ENCODE assay signal across 9 mouse cellular contexts in the genomic region with DNA sequence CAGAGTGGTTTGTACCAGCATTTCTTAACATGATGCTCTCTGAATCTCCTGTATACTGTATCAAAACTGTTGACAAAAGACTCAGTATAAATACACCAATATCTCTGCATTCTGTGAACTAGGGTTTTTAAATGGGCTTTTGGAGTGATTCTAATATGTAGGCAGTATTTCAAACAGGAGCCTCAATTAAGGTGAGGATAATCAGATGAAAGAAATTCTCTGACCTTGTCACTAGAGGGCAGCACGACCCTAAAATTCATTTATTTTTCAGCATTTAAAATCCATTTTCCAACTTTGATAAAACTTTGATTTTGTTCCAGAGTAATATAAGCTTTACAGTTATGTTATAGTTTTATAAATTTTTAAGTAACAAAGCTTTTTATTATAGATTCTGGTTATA.
A peak's percentile ranks its signal among the peaks of the same experiment; 100 is the strongest.
DNase-seq lines count a peak whose midpoint lies in the region; ATAC-seq and TF ChIP-seq lines count a peak whose summit lies in the region.
"Had no signal": no experiment of that assay in that cellular context is flagged by ENCODE, and none has a peak within 500 bp of the region (broad histone marks: within the 10 kb centered on the region; RNA-seq: fewer than 3 reads in every experiment).

No protein-coding gene starts in this region.

- TF ChIP-seq CTCF in hindbrain, postnatal 0 days (IDR thresholded peaks at IDR 0.05; ENCODE audit: low read depth): peak; percentile 60

- no peaks in the 10 kb centered on the region for H3K9me3 ChIP-seq in hindbrain, postnatal 0 days (ENCODE audit: low read length)
- no peaks in the 10 kb centered on the region for H3K9me3 ChIP-seq in hindbrain, embryonic 10.5 days
- H3K9me3 ChIP-seq: liver, embryonic 13.5 days had no signal

- no peak overlapping the region for H3K27ac ChIP-seq in hindbrain, postnatal 0 days
- H3K27ac ChIP-seq in hindbrain, embryonic 10.5 days: no peak overlapping the region
- H3K27ac ChIP-seq: liver, embryonic 13.5 days had no signal

- ATAC-seq in hindbrain, postnatal 0 days: no peak

- peak; percentile 72 for DNase-seq in hindbrain, postnatal 0 days (ENCODE audit: low spot score)
- DNase-seq in hindbrain, embryonic 10.5 days (ENCODE audit: low spot score): no peak
- DNase-seq in A20 (ENCODE audit: low read depth, low spot score) (peak; percentile 28), MEL-GATA-1-ER (ENCODE audit: extremely low read depth, low read depth) (peak; percentile 8)
- DNase-seq in hindlimb bud, embryonic 11.5 days (ENCODE audit: extremely low spot score, low read depth, low spot score): peak; percentile 22
- no peak for DNase-seq in spleen, postnatal 14 days (ENCODE audit: low spot score in 2 of 2)
- DNase-seq in kidney, adult 18-20 months: no peak
- DNase-seq: adrenal gland, adult 2 months; liver, embryonic 13.5 days had no signal

- H3K4me2 ChIP-seq in hindbrain, postnatal 0 days (ENCODE audit: low read depth, low read length): no peak overlapping the region
- H3K4me2 ChIP-seq: liver, embryonic 13.5 days had no signal

- no peak overlapping the region for H3K4me3 ChIP-seq in hindbrain, postnatal 0 days (ENCODE audit: low read length)
- H3K4me3 ChIP-seq in hindbrain, embryonic 10.5 days: no peak overlapping the region
- H3K4me3 ChIP-seq: liver, embryonic 13.5 days had no signal

- no peaks in the 10 kb centered on the region for H3K27me3 ChIP-seq in hindbrain, postnatal 0 days (ENCODE audit: insufficient read depth, low read length)
- H3K27me3 ChIP-seq in hindbrain, embryonic 10.5 days (ENCODE audit: insufficient read depth, poor library complexity, severe bottlenecking): no peaks in the 10 kb centered on the region
- H3K27me3 ChIP-seq: liver, embryonic 13.5 days had no signal

- no peaks in the 10 kb centered on the region for H3K4me1 ChIP-seq in hindbrain, postnatal 0 days (ENCODE audit: insufficient read depth, low read length)
- no peaks in the 10 kb centered on the region for H3K4me1 ChIP-seq in hindbrain, embryonic 10.5 days (replicated peaks)
- H3K4me1 ChIP-seq: liver, embryonic 13.5 days had no signal

- H3K36me3 ChIP-seq in hindbrain, postnatal 0 days (ENCODE audit: insufficient read depth, low read length): no peaks in the 10 kb centered on the region
- H3K36me3 ChIP-seq in hindbrain, embryonic 10.5 days: no peaks in the 10 kb centered on the region
- H3K36me3 ChIP-seq: liver, embryonic 13.5 days had no signal

- WGBS in hindbrain, postnatal 0 days: 4% methylated on average over 1 of the region's 1 CpGs
- WGBS in hindbrain, embryonic 10.5 days: 0% methylated on average over 1 of the region's 1 CpGs

- no peak overlapping the region for H3K9ac ChIP-seq in hindbrain, postnatal 0 days (replicated peaks; ENCODE audit: low read length)
- H3K9ac ChIP-seq: liver, embryonic 13.5 days had no signal

Comparison
In these comparisons a context has a peak if more than half of its experiments do, and no peak if none do; other contexts are left out.
1. DNase-seq: peak in hindbrain, postnatal 0 days (single experiment), A20 (single experiment), MEL-GATA-1-ER (single experiment) and hindlimb bud, embryonic 11.5 days (single experiment); none in hindbrain, embryonic 10.5 days (single experiment), spleen, postnatal 14 days (0 of 2) and kidney, adult 18-20 months (single experiment).